Mouse (Mus musculus) CH12.LX (cell line): Measurements from ENCODE around the gene Dynlt1f.
"Not testable (repeated sequence)": the region's sequence is repeated elsewhere in the genome, so short reads cannot be mapped to it uniquely, and the experiment has no call there.

ENCODE experiments used
- CHD2 ChIP-seq: IDR thresholded peaks from 2 replicates; pipeline ENCODE4 v1.6.1; 2011; ENCODE audit warnings: low read length, improper control_type of control experiment
- CTCF ChIP-seq, 2 experiments: IDR thresholded peaks in 1 of 2; conservative IDR thresholded peaks in 1 of 2; 2 replicates each; pipeline ENCODE4 v1.5.1; 2011 to 2012; ENCODE audit warnings: low read depth in 2 of 2, low read length in 2 of 2, improper control_type of control experiment in 1 of 2, inconsistent platforms in 1 of 2, mild to moderate bottlenecking in 1 of 2, moderate library complexity in 1 of 2
- E2F4 ChIP-seq: IDR thresholded peaks from 2 replicates; pipeline ENCODE4 v1.6.1; 2011; ENCODE audit warnings: low read depth, low read length, improper control_type of control experiment; ENCODE audit not compliant: insufficient replicate concordance
- HCFC1 ChIP-seq: IDR thresholded peaks from 2 replicates; pipeline ENCODE4 v1.6.1; 2012; ENCODE audit warnings: low read depth, mild to moderate bottlenecking, inconsistent platforms, low read length, improper control_type of control experiment
- MAX ChIP-seq: IDR thresholded peaks from 2 replicates; pipeline ENCODE4 v1.6.1; 2011; ENCODE audit warnings: low read length, improper control_type of control experiment
- MEF2A ChIP-seq: IDR thresholded peaks from 2 replicates; pipeline ENCODE4 v1.6.1; 2014; ENCODE audit warnings: low read depth, mild to moderate bottlenecking, inconsistent platforms, low read length, improper control_type of control experiment, borderline replicate concordance
- POLR2A ChIP-seq: IDR thresholded peaks from 2 replicates; pipeline ENCODE4 v1.6.1; 2011; ENCODE audit warnings: low read depth, mild to moderate bottlenecking, improper control_type of control experiment, low read length
- POLR2AphosphoS2 ChIP-seq: IDR thresholded peaks from 2 replicates; pipeline ENCODE4 v1.6.1; 2011; ENCODE audit warnings: low read depth, low read length, improper control_type of control experiment
- RAD21 ChIP-seq: IDR thresholded peaks from 2 replicates; pipeline ENCODE4 v1.6.1; 2011; ENCODE audit warnings: low read depth, mild to moderate bottlenecking, low read length, improper control_type of control experiment, moderate library complexity
- TCF12 ChIP-seq: IDR thresholded peaks from 2 replicates; pipeline ENCODE4 v1.6.1; 2014; ENCODE audit warnings: low read depth, mild to moderate bottlenecking, inconsistent platforms, low read length, improper control_type of control experiment
- USF1 ChIP-seq: IDR thresholded peaks from 2 replicates; pipeline ENCODE4 v1.6.1; 2014; ENCODE audit warnings: low read depth, mild to moderate bottlenecking, inconsistent platforms, low read length, improper control_type of control experiment
- USF2 ChIP-seq: conservative IDR thresholded peaks from 2 replicates; pipeline ENCODE4 v1.6.1; 2011; ENCODE audit warnings: low read depth, low read length, improper control_type of control experiment
- ZC3H11A ChIP-seq: IDR thresholded peaks from 2 replicates; pipeline ENCODE4 v1.6.1; 2012; ENCODE audit warnings: low read depth, mild to moderate bottlenecking, inconsistent platforms, low read length, improper control_type of control experiment
- ZKSCAN1 ChIP-seq: IDR thresholded peaks from 2 replicates; pipeline ENCODE4 v1.6.1; 2012; ENCODE audit warnings: low read depth, inconsistent platforms, low read length, improper control_type of control experiment, borderline replicate concordance

- TF ChIP-seq POLR2AphosphoS2; CTCF (conservative IDR thresholded peaks at IDR 0.05 in 1 of 2, IDR thresholded peaks at IDR 0.05 in 1 of 2; ENCODE audit: low read depth in 2 of 2, low read length in 2 of 2); POLR2A; CHD2; ZC3H11A; HCFC1; USF1; USF2; ZKSCAN1; RAD21; E2F4; TCF12; MAX; MEF2A: not testable (repeated sequence)
These were observed 29.7 kb upstream of the Dynlt1f start for GRCm38 (mm10) chr17:6685288-6685818.
